Mouse (Mus musculus): Measurements from ENCODE around the gene Amz2.

DNA sequence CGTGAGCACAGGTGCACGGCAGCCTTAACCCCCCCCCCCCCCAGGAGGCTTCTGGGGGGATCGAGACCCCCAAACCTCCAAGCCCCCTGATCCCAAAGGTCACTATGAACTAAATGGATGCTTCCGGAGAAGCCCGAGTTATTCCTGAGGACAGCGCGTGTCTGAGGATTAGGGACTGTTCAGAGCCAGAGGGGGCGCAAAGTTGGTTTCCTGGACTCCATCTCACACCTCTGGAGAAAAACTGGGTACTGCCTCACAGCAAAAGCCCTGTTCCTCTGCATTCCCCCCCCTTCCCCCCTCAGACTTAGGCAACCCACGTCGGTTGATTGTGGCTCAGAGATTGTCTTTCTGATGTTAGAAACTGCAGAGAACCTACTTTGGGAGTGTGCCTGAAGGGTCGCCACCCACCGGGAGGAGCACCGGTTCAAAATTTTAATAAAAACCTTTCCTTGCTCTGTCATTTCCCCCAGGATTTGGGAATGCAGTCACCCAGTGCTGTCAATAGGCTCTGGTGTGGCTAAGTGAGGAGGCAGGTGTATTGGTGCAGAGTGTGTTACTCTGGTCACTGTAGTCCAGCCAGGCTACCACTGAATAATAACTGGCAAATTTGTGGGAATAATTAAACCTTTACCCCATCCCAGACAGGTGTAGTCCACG is 48.5 kb downstream of the Amz2 start:
- TF ChIP-seq CTCF (conservative IDR thresholded peaks at IDR 0.05; ENCODE audit: low read length) (no peak), POU5F1 (IDR thresholded peaks at IDR 0.05; ENCODE audit: borderline replicate concordance, low read length) (no peak)

Measured in E14TG2a.4 (cell line).